Mouse (Mus musculus) embryonic fibroblast, embryonic 13.5 days (primary cell): ENCODE data around the gene Lrrc8c.

Experiments used
- CTCF ChIP-seq: IDR thresholded peaks from 2 replicates; pipeline ENCODE4 v1.5.1; 2011; ENCODE audit warnings: mild to moderate bottlenecking, control low read depth, low read length, moderate library complexity, borderline replicate concordance; ENCODE audit not compliant: insufficient read depth
- POLR2A ChIP-seq: IDR thresholded peaks from 2 replicates; pipeline ENCODE4 v1.6.1; 2011; ENCODE audit warnings: low read depth, mild to moderate bottlenecking, control low read depth, low read length, moderate library complexity

GRCm38 (mm10) chr5:105629955-105630354 is 110.8 kb downstream of the Lrrc8c start:
- TF ChIP-seq POLR2A (no peak), CTCF (no peak)
